Mouse (Mus musculus): ENCODE data around the gene Grid1.

- TF ChIP-seq POLR2A (IDR thresholded peaks at IDR 0.05; ENCODE audit: insufficient read length, low read depth) (no peak), TCF12 (IDR thresholded peaks at IDR 0.05; ENCODE audit: insufficient read depth, poor library complexity, severe bottlenecking) (no peak), POLR2AphosphoS2 (IDR thresholded peaks at IDR 0.05; ENCODE audit: insufficient read length, low read depth) (no peak), MAX (IDR thresholded peaks at IDR 0.05; ENCODE audit: low read depth) (no peak), MYOD1 (IDR thresholded peaks at IDR 0.05; ENCODE audit: control insufficient read depth in 1 of 3, insufficient read length in 2 of 3, low read depth in 2 of 3) (no peak), MYOG (IDR thresholded peaks at IDR 0.05; ENCODE audit: control insufficient read depth in 1 of 3, insufficient read depth in 1 of 3, insufficient read length in 2 of 3, low read depth in 2 of 3) (no peak), E2F4 (IDR thresholded peaks at IDR 0.05; ENCODE audit: insufficient read depth) (no peak), TCF3 (IDR thresholded peaks at IDR 0.05; ENCODE audit: insufficient read length, low read depth) (no peak), USF1 (IDR thresholded peaks at IDR 0.05; ENCODE audit: low read depth) (no peak)
Measured at GRCm38 (mm10) chr14:35123260-35123875, 303.5 kb downstream of the Grid1 start.

All from myocyte (in vitro differentiated cells).